Comparison of ENCODE assay signal across 8 mouse cellular contexts in genomic region chr2:32741273-32742172, GRCm38 (mm10). TPM values are rescaled to one million over a fixed set of nuclear protein-coding genes. Genes with fewer than 3 reads are reported as not detected.
DNase-seq lines count a peak whose midpoint lies in the region; ATAC-seq and TF ChIP-seq lines count a peak whose summit lies in the region.

No protein-coding gene starts in this region.

- WGBS in lung, adult 2 months = 25% methylated on average over 53 of the region's 58 CpGs

- no peak for TF ChIP-seq CTCF in lung, adult 2 months (IDR thresholded peaks at IDR 0.05; ENCODE audit: insufficient read depth, low read length)

- no peak for TF ChIP-seq POLR2A in lung, adult 2 months (IDR thresholded peaks at IDR 0.05; ENCODE audit: borderline replicate concordance, extremely low read depth, low read depth, low read length)

- DNase-seq in gastrocnemius, postnatal 14 days = peak; percentile 48
- no peak for DNase-seq in gastrocnemius, adult 8-10 months (ENCODE audit: low spot score in 2 of 2)
- peak; percentile 74 for DNase-seq in cerebellum, adult 9-10 months
- peak; percentile 69 for DNase-seq in kidney, postnatal 10 days
- no peak for DNase-seq in lung, adult 2 months
- peak; percentile 86 for DNase-seq in retina, postnatal 1 day
- DNase-seq in thymus, postnatal 25 days = no peak

- H3K4me3 ChIP-seq in lung, adult 2 months (replicated peaks; ENCODE audit: extremely low read depth, low read depth, low read length) = peak overlapping the region; percentile 30

- ATAC-seq in frontal cortex, adult (ENCODE audit: low TSS enrichment) = peak; percentile 39; the same call in 1 of the 2 replicates

- intact Hi-C loops in gastrocnemius, postnatal 14 days (cut with DNase I; ENCODE audit: low total_unique reads) = no loop called here

- H3K4me1 ChIP-seq in lung, adult 2 months (ENCODE audit: control insufficient read depth, insufficient read depth, low read length) = peaks cover 16% of the 10 kb centered on the region

RNA-seq across cellular contexts. Expression of gene 6330409D20Rik, which starts 0.7 kb away (rescaled TPM):
- not detected for total RNA-seq in gastrocnemius, postnatal 14 days (2021)
- not detected for total RNA-seq in gastrocnemius, adult 8-10 months (2022)
- polyA plus RNA-seq in lung, adult 2 months (2012; rRNA removed) = 0.18 and 0.41 TPM in 2 replicates

RNA-seq across cellular contexts. Expression of gene Tor2a, which starts 15.5 kb away (rescaled TPM):
- total RNA-seq in gastrocnemius, postnatal 14 days (2021) = 1 to 10 TPM; 7.5 to 8.2 TPM
- total RNA-seq in gastrocnemius, adult 8-10 months (2022) = 1 to 10 TPM; 4.3 to 5.1 (median 4.6) TPM
- polyA plus RNA-seq in lung, adult 2 months (2012; rRNA removed) = 65.3 and 67.8 TPM in 2 replicates

RNA-seq across cellular contexts. Expression of gene Sh2d3c, which starts 20.7 kb away (rescaled TPM):
- total RNA-seq in gastrocnemius, postnatal 14 days (2021) = 10 to 100 TPM; 10.2 to 16.1 TPM
- 1 to 10 TPM; 3.3 to 6.6 (median 6.1) TPM for total RNA-seq in gastrocnemius, adult 8-10 months (2022)
- polyA plus RNA-seq in lung, adult 2 months (2012; rRNA removed) = 167 and 260 TPM in 2 replicates

RNA-seq across cellular contexts. Expression of gene Cdk9, which starts 28.6 kb away (rescaled TPM):
- total RNA-seq in gastrocnemius, postnatal 14 days (2021) = 10 to 100 TPM; 21.3 to 23.9 TPM
- total RNA-seq in gastrocnemius, adult 8-10 months (2022) = 10 to 100 TPM; 17.0 to 22.2 (median 20.8) TPM
- polyA plus RNA-seq in lung, adult 2 months (2012; rRNA removed) = 103 and 137 TPM in 2 replicates

RNA-seq across cellular contexts. Expression of gene Ttc16, which starts 33.9 kb away (rescaled TPM):
- not detected for total RNA-seq in gastrocnemius, postnatal 14 days (2021)
- total RNA-seq in gastrocnemius, adult 8-10 months (2022) = under 1 TPM in 1 of 4 experiments, not detected in 3; 0.09 TPM
- polyA plus RNA-seq in lung, adult 2 months (2012; rRNA removed) = 9.7 and 12.0 TPM in 2 replicates

Comparison
In these comparisons a context has a peak if more than half of its experiments do, and no peak if none do; other contexts are left out.
1. DNase-seq: peak in gastrocnemius, postnatal 14 days (single experiment), cerebellum, adult 9-10 months (single experiment), kidney, postnatal 10 days (single experiment) and retina, postnatal 1 day (single experiment); none in gastrocnemius, adult 8-10 months (0 of 2), lung, adult 2 months (single experiment) and thymus, postnatal 25 days (single experiment).